Mouse (Mus musculus) G1E (cell line): ENCODE results near the gene Rassf4.

Experiments
- CTCF ChIP-seq: IDR thresholded peaks from 2 replicates; pipeline ENCODE4 v1.5.1; 2012; ENCODE audit warnings: low read depth, low read length, inconsistent platforms, mixed read lengths
- GATA1 ChIP-seq: IDR thresholded peaks from 2 replicates; pipeline ENCODE4 v1.6.1; 2012; ENCODE audit warnings: borderline replicate concordance, low read length, inconsistent platforms, mixed read lengths
- TAL1 ChIP-seq: conservative IDR thresholded peaks from 2 replicates; pipeline ENCODE4 v1.6.1; 2012; ENCODE audit warnings: low read depth, low read length, inconsistent platforms, mixed read lengths

- no peak for TF ChIP-seq CTCF
- no peak for TF ChIP-seq GATA1
- no peak for TF ChIP-seq TAL1
Observed at GRCm38 (mm10) chr6:116694346-116694745, 20.6 kb upstream of the Rassf4 start.
